Mouse (Mus musculus): ENCODE measurements around the gene Csnk2a1.

- TF ChIP-seq RCOR1 (IDR thresholded peaks at IDR 0.05; ENCODE audit: low read depth, low read length) (no peak), POLR2A (IDR thresholded peaks at IDR 0.05; ENCODE audit: control insufficient read depth in 1 of 2, insufficient read depth in 1 of 2, low read depth in 1 of 2, low read length in 2 of 2, poor library complexity in 1 of 2) (no peak), CTCF (IDR thresholded peaks at IDR 0.05 in 2 of 3, conservative IDR thresholded peaks at IDR 0.05 in 1 of 3; ENCODE audit: control insufficient read depth in 1 of 3, insufficient read depth in 1 of 3, low read depth in 2 of 3, low read length in 3 of 3, poor library complexity in 1 of 3, severe bottlenecking in 1 of 3) (no peak), EP300 (IDR thresholded peaks at IDR 0.05; ENCODE audit: low read depth in 1 of 2, low read length in 2 of 2) (no peak)
Measured at GRCm38 (mm10) chr2:152225536-152225935, 1.1 kb upstream of the Csnk2a1 start.

Data from MEL (cell line).